Mouse (Mus musculus): ENCODE measurements around the gene Arhgdia. TPM values are rescaled to one million over a fixed set of nuclear protein-coding genes. Genes with fewer than 3 reads are reported as not detected.

Gene Arhgdia
- polyA plus RNA-seq, 1 experiment: 269 TPM

DNA sequence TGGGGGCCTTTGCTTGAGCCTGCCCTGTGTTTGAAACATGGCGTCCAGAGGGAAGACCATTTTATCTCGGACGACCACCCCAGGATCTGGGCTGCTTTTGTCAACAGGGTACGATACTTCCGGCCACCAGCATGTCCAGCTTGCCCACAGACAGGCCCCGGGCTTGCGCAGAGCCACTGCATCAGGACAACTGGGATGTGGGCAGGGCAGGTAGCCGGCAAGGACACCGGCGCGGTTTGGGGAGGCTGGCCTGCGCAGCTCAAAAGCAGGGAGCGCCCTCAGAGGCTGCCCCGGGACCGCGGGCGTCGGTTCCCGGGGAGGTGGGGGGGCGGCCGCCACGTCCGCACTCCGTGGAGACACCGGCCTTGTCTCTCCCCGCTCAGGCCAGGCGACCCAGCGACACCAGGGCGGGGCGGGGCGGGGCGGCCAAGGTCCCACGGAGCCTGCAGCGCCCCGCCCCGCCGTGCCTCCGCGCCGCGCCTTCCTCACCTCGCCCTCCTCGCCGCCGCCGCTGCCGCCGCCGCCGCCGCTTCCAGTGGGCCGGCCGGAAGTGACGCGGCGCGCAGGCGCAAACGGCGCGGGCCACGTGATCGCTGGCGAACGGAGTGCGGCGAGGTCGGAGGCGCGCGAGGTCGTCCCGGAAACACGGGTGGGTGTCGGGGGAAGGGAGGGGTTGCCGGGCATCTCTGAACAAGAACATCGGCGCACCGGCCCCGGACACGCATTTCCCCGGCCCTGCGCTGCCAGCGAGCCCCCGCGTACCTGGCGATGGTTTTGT is 32.1 kb downstream of the Arhgdia start, which contains the start of gene Mcrip1:
Mcrip1 (minus strand) TSS at position 560 of the 778 bp plus-strand sequence.
- H3K27ac ChIP-seq (ENCODE audit: insufficient read depth, low read length): peak within 1 kb of the TSS; percentile 33; the same call in 1 of the 2 replicates
- TF ChIP-seq POLR2A (IDR thresholded peaks at IDR 0.05; ENCODE audit: insufficient read depth, low read length): no peak
- no peak for TF ChIP-seq EP300 (IDR thresholded peaks at IDR 0.05; ENCODE audit: insufficient read depth, low read depth, low read length)
- no peak for TF ChIP-seq CTCF (IDR thresholded peaks at IDR 0.05; ENCODE audit: low read depth, low read length)

DNA sequence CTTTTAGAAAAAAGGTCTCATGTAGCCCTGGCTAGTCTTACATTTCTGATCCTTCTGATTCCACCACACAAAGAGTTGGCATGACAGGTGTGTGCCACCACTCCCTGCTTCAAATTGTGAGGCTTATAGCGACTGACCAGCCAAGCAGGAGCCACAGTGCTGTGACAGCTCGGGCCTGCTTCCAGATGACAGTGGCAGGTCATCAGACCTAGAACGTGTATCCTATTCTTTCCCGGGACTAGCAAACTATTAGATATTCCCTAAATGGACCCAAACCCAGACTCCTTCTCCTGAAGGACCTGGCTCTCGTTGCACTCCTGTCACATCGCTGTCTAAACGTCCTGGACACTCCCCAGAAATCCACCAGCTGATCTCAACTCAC is 32.6 kb downstream of the Arhgdia start:
- Histone ChIP-seq H3K4me1 (ENCODE audit: control insufficient read depth, insufficient read depth, low read length) (no peaks in the 10 kb centered on the region), H3K9me3 (replicated peaks; ENCODE audit: control insufficient read depth, insufficient read depth, low read length, poor library complexity, severe bottlenecking) (no peaks in the 10 kb centered on the region), H3K36me3 (ENCODE audit: control insufficient read depth, insufficient read depth, low read length, poor library complexity, severe bottlenecking) (0 out of 2 replicates have a peak, but pooled peaks cover 2% of the 10 kb centered on the region), H3K27ac (ENCODE audit: insufficient read depth, low read length) (peak overlapping the region; percentile 33; the same call in 1 of the 2 replicates), H3K9ac (ENCODE audit: low read depth, poor library complexity, severe bottlenecking) (peak overlapping the region; percentile 81), H3K4me3 (ENCODE audit: low read depth, low read length) (peak overlapping the region; percentile 96), H3K27me3 (ENCODE audit: control insufficient read depth, insufficient read depth, low read length, poor library complexity, severe bottlenecking) (no peaks in the 10 kb centered on the region)
- TF ChIP-seq CTCF (IDR thresholded peaks at IDR 0.05; ENCODE audit: low read depth, low read length) (no peak), POLR2A (IDR thresholded peaks at IDR 0.05; ENCODE audit: insufficient read depth, low read length) (no peak), EP300 (IDR thresholded peaks at IDR 0.05; ENCODE audit: insufficient read depth, low read depth, low read length) (no peak)

More for the DNA sequence above, 32.1 kb downstream of the Arhgdia start, which contains the start of gene Mcrip1:
- Histone ChIP-seq H3K36me3 (ENCODE audit: control insufficient read depth, insufficient read depth, low read length, poor library complexity, severe bottlenecking) (0 out of 2 replicates have a peak, but pooled peaks cover 2% of the 10 kb centered on the region), H3K9me3 (replicated peaks; ENCODE audit: control insufficient read depth, insufficient read depth, low read length, poor library complexity, severe bottlenecking) (no peaks in the 10 kb centered on the region), H3K27me3 (ENCODE audit: control insufficient read depth, insufficient read depth, low read length, poor library complexity, severe bottlenecking) (no peaks in the 10 kb centered on the region), H3K4me3 (ENCODE audit: low read depth, low read length) (peak within 1 kb of the TSS; percentile 96), H3K9ac (ENCODE audit: low read depth, poor library complexity, severe bottlenecking) (peak within 1 kb of the TSS; percentile 81), H3K4me1 (ENCODE audit: control insufficient read depth, insufficient read depth, low read length) (no peaks in the 10 kb centered on the region)

DNA sequence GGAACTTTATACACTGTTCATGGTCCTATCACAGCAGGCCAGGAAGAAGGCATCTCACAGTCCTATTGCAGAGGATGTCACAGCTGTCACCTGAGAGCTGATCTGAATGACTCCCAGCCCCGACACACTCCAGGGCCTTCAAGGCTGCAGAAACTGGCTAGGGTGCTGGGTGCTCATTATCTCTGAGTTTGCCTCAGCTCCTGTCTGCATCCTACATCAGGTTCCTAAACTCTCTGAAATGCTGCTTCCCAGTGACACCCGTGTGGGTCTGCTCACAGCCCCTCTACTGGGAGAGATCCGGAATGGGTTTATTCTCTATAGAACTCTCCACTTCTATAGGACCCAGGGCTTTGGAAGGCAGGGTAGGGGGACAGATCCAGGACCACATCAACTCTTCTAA is 33.2 kb downstream of the Arhgdia start:
- no peak overlapping the region for H3K9ac ChIP-seq (ENCODE audit: low read depth, poor library complexity, severe bottlenecking)
- TF ChIP-seq EP300 (IDR thresholded peaks at IDR 0.05; ENCODE audit: insufficient read depth, low read depth, low read length) (no peak), CTCF (IDR thresholded peaks at IDR 0.05; ENCODE audit: low read depth, low read length) (no peak), POLR2A (IDR thresholded peaks at IDR 0.05; ENCODE audit: insufficient read depth, low read length) (no peak)
- 0 out of 2 replicates have a peak, but pooled peaks cover 2% of the 10 kb centered on the region for H3K36me3 ChIP-seq (ENCODE audit: control insufficient read depth, insufficient read depth, low read length, poor library complexity, severe bottlenecking)
- no peak overlapping the region for H3K4me3 ChIP-seq (ENCODE audit: low read depth, low read length)
- H3K4me1 ChIP-seq (ENCODE audit: control insufficient read depth, insufficient read depth, low read length): no peaks in the 10 kb centered on the region
- no peaks in the 10 kb centered on the region for H3K27me3 ChIP-seq (ENCODE audit: control insufficient read depth, insufficient read depth, low read length, poor library complexity, severe bottlenecking)
- no peak overlapping the region for H3K27ac ChIP-seq (ENCODE audit: insufficient read depth, low read length)
- no peaks in the 10 kb centered on the region for H3K9me3 ChIP-seq (replicated peaks; ENCODE audit: control insufficient read depth, insufficient read depth, low read length, poor library complexity, severe bottlenecking)

DNA sequence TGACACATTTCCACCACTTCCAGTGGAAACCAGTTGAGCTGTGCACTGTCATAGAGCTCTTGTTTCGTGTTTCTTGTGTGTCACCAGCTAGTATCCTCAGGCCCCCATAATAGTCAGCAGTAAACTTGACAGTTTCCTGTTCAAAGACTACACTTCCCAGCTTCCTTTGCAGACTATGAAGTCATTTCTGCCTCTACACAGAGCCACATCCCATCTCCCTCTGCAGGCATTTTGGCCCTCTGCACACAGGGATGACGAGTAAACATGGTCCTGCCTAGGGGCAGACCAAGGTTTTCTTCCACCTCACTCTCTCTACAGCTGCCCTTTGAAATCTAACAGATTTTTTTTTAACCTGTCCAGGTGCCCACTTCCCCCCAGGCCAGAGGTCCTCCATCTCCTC is 34.0 kb downstream of the Arhgdia start:
- Histone ChIP-seq H3K27me3 (ENCODE audit: control insufficient read depth, insufficient read depth, low read length, poor library complexity, severe bottlenecking) (no peaks in the 10 kb centered on the region), H3K9ac (ENCODE audit: low read depth, poor library complexity, severe bottlenecking) (no peak overlapping the region), H3K36me3 (ENCODE audit: control insufficient read depth, insufficient read depth, low read length, poor library complexity, severe bottlenecking) (0 out of 2 replicates have a peak, but pooled peaks cover 2% of the 10 kb centered on the region), H3K27ac (ENCODE audit: insufficient read depth, low read length) (no peak overlapping the region), H3K9me3 (replicated peaks; ENCODE audit: control insufficient read depth, insufficient read depth, low read length, poor library complexity, severe bottlenecking) (no peaks in the 10 kb centered on the region), H3K4me1 (ENCODE audit: control insufficient read depth, insufficient read depth, low read length) (no peaks in the 10 kb centered on the region), H3K4me3 (ENCODE audit: low read depth, low read length) (no peak overlapping the region)
- TF ChIP-seq EP300 (IDR thresholded peaks at IDR 0.05; ENCODE audit: insufficient read depth, low read depth, low read length) (no peak), CTCF (IDR thresholded peaks at IDR 0.05; ENCODE audit: low read depth, low read length) (no peak), POLR2A (IDR thresholded peaks at IDR 0.05; ENCODE audit: insufficient read depth, low read length) (no peak)

DNA sequence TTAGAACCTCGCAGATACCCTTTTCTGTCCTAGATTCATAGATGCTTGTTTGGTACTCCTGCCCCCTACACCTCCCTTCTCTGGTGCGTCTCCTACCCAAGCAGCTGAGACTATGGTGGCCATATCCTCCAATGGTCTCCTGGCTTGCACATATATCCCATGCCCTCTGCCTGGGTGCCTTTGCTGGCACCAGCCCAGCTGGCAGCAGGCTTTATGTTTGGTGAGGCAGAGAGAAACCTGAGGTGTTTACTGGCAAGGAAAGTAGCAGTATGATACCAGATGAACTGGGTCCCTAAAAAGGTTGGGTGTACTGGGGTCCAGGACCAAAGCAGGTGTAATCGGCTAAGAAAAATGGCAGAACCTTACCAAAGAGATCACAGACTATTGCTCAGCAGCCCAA is 35.5 kb downstream of the Arhgdia start:
- no peaks in the 10 kb centered on the region for H3K4me1 ChIP-seq (ENCODE audit: control insufficient read depth, insufficient read depth, low read length)
- TF ChIP-seq EP300 (IDR thresholded peaks at IDR 0.05; ENCODE audit: insufficient read depth, low read depth, low read length) (no peak), POLR2A (IDR thresholded peaks at IDR 0.05; ENCODE audit: insufficient read depth, low read length) (no peak), CTCF (IDR thresholded peaks at IDR 0.05; ENCODE audit: low read depth, low read length) (no peak)
- no peak overlapping the region for H3K27ac ChIP-seq (ENCODE audit: insufficient read depth, low read length)
- H3K9me3 ChIP-seq (replicated peaks; ENCODE audit: control insufficient read depth, insufficient read depth, low read length, poor library complexity, severe bottlenecking): no peaks in the 10 kb centered on the region
- H3K4me3 ChIP-seq (ENCODE audit: low read depth, low read length): no peak overlapping the region
- H3K9ac ChIP-seq (ENCODE audit: low read depth, poor library complexity, severe bottlenecking): no peak overlapping the region
- no peaks in the 10 kb centered on the region for H3K27me3 ChIP-seq (ENCODE audit: control insufficient read depth, insufficient read depth, low read length, poor library complexity, severe bottlenecking)
- H3K36me3 ChIP-seq (ENCODE audit: control insufficient read depth, insufficient read depth, low read length, poor library complexity, severe bottlenecking): 0 out of 2 replicates have a peak, but pooled peaks cover 2% of the 10 kb centered on the region

DNA sequence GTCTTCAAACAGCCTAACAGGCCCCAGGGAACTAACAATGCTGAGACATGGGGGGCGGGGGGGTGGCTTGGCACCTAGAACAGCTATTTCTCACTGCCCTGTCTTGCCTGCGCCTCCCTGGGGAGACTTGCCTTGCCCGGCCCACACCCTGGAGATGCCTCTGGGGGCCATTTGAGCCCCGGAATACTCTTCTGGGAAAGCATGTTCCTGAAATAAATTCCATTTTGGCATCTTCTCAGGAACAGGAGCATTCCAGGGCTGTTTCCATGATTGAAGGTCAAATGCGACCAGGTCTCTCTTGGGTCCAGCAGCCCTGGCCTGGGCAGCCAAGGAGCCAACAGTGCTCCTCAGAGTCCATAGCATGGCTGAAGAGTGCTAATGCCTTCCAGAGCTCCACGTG is 39.0 kb downstream of the Arhgdia start:
- H3K9ac ChIP-seq (ENCODE audit: low read depth, poor library complexity, severe bottlenecking): no peak overlapping the region
- no peaks in the 10 kb centered on the region for H3K27me3 ChIP-seq (ENCODE audit: control insufficient read depth, insufficient read depth, low read length, poor library complexity, severe bottlenecking)
- no peaks in the 10 kb centered on the region for H3K9me3 ChIP-seq (replicated peaks; ENCODE audit: control insufficient read depth, insufficient read depth, low read length, poor library complexity, severe bottlenecking)
- H3K36me3 ChIP-seq (ENCODE audit: control insufficient read depth, insufficient read depth, low read length, poor library complexity, severe bottlenecking): 0 out of 2 replicates have a peak, but pooled peaks cover 2% of the 10 kb centered on the region
- no peak for TF ChIP-seq POLR2A (IDR thresholded peaks at IDR 0.05; ENCODE audit: insufficient read depth, low read length)
- no peak for TF ChIP-seq EP300 (IDR thresholded peaks at IDR 0.05; ENCODE audit: insufficient read depth, low read depth, low read length)
- no peak for TF ChIP-seq CTCF (IDR thresholded peaks at IDR 0.05; ENCODE audit: low read depth, low read length)
- no peak overlapping the region for H3K27ac ChIP-seq (ENCODE audit: insufficient read depth, low read length)
- no peak overlapping the region for H3K4me3 ChIP-seq (ENCODE audit: low read depth, low read length)
- no peaks in the 10 kb centered on the region for H3K4me1 ChIP-seq (ENCODE audit: control insufficient read depth, insufficient read depth, low read length)
